Mouse (Mus musculus) limb, embryonic 12.5 days (tissue): ENCODE data around the gene Bicra. TPM values are rescaled to one million over a fixed set of nuclear protein-coding genes. Genes with fewer than 3 reads are reported as not detected.

Source experiments
- ATAC-seq: fragments of 200-750 bp; cut with Nextera tagmentation; 2 replicates; pipeline ENCODE4 v1.8.0; 2017; ENCODE audit warnings: low read depth, moderate TSS enrichment; ENCODE audit not compliant: insufficient number of reproducible peaks, insufficient read depth, low FRiP score, low TSS enrichment
- H3K27ac ChIP-seq: fragments of 300-500 bp; sonication (generic); 2 replicates; pipeline ENCODE4 v1.5.1; 2016; ENCODE audit warnings: mild to moderate bottlenecking, moderate library complexity
- H3K27me3 ChIP-seq: fragments of 300-500 bp; sonication (generic); 2 replicates; pipeline ENCODE4 v1.6.1; 2016; ENCODE audit warnings: mild to moderate bottlenecking, moderate library complexity
- H3K36me3 ChIP-seq: fragments of 300-500 bp; sonication (generic); 2 replicates; pipeline ENCODE4 v1.6.1; 2016; ENCODE audit warnings: mild to moderate bottlenecking, moderate library complexity
- H3K4me1 ChIP-seq: fragments of 300-500 bp; sonication (generic); replicated peaks from 2 replicates; pipeline ENCODE4 v1.6.1; 2016
- H3K4me2 ChIP-seq: fragments of 300-500 bp; sonication (generic); 2 replicates; pipeline ENCODE4 v1.6.1; 2016; ENCODE audit warnings: mild to moderate bottlenecking, moderate library complexity
- H3K4me3 ChIP-seq: fragments of 300-500 bp; sonication (generic); replicated peaks from 2 replicates; pipeline ENCODE4 v1.5.1; 2016; ENCODE audit warnings: mild to moderate bottlenecking
- H3K9ac ChIP-seq: fragments of 300-500 bp; sonication (generic); replicated peaks from 2 replicates; pipeline ENCODE4 v1.6.1; 2016; ENCODE audit warnings: mild to moderate bottlenecking, moderate library complexity
- H3K9me3 ChIP-seq: fragments of 300-500 bp; sonication (generic); 2 replicates; pipeline ENCODE4 v1.6.1; 2016; ENCODE audit warnings: mild to moderate bottlenecking, moderate library complexity
- WGBS: fragments of 180-500 bp; shearing (Covaris S2); methylation state at CpG from one replicate; pipeline ENCODE4 v1.1.7; 2016; 5-methylcytosine and 5-hydroxymethylcytosine counted together
- polyA plus RNA-seq: library from polyadenylated mRNA; unstranded; fragments of >200 nt; fragmentation: Nextera tagmentation; extraction: Ambion mirVana; gene quantifications from 2 replicates; pipeline ENCODE4 v1.2.1, GENCODE M21; 2016

Bicra gene
- polyA plus RNA-seq: 9.0 and 9.4 TPM in 2 replicates

DNA sequence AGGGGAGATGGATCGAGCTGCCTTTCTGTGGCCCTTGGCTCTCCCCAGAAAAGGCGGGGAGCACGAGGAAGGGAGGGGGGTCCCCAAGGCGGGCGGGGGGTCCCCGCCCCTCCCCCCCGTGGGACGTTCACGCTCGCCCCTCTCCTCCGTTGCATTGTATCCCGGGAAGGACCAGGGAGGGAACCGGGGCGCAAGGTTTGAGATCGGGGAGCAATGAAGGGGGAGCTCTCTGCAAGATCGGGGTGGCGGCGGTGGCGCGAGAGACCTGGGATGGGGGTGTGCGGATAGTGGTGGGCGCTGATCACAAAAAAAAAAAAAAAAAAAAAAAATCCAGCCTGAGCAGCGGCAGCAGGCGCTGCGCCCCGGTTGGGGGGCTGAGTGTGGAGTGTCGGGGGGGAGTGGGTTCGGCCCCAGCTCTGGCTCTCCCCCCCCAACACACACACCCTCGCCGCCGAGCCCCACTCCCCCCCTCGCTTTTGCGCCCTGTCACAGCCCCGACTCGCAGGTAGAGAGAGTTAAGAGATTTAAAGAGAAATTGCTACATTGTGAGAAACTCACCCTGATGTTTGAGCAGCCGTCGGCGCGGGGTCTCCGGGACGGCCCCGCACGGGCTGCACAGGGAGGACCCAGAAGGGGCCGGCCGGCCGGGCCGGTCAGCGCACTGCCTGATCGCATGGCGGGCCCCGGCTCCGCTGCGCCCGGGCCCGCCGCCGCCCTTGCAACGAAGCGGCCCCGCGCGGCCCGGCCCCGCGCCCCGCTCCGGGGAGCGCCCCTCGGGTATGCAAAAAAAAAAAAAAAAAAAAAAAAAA, at the start of gene Bicra:
Gene Bicra (minus strand): TSS at position 584 of the 809 bp plus-strand sequence.
- peak within 1 kb of the TSS; percentile 96 for H3K9ac ChIP-seq
- H3K36me3 ChIP-seq: no peaks in the 10 kb centered on the region
- H3K27me3 ChIP-seq: no peaks in the 10 kb centered on the region
- H3K9me3 ChIP-seq: no peaks in the 10 kb centered on the region
- peak; percentile 53 for ATAC-seq
- H3K4me3 ChIP-seq: peak within 1 kb of the TSS; percentile 68
- under 1% methylated on average over 51 of the region's 69 CpGs for WGBS
- peak within 1 kb of the TSS; percentile 86 for H3K4me2 ChIP-seq
- peak within 1 kb of the TSS; percentile 99 for H3K27ac ChIP-seq
- peaks cover 55% of the 10 kb centered on the region for H3K4me1 ChIP-seq

DNA sequence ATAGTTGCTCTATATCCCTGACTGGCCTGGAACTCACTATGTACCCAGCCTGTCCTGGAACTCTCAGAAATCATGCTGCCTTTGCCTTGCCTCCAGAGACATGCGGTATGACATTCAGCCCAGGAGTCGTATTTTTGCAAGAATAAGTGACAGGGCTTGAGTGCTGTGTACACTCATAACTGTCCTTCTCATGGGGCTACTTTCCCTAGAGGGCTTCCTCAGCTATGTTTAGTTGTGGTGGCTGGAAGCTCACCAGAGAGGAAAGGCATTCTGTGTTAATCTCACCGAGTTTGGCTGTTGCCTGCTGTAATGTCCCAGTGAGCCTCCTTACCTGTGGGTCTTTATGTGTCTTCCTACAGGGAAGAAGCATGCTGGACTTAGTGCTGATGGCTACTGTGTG, 46.9 kb upstream of the Bicra start:
- Histone ChIP-seq H3K4me1 (peaks cover 9% of the 10 kb centered on the region), H3K27me3 (0 out of 2 replicates have a peak, but pooled peaks cover 3% of the 10 kb centered on the region), H3K9ac (no peak overlapping the region), H3K36me3 (no peaks in the 10 kb centered on the region), H3K27ac (no peak overlapping the region), H3K4me2 (no peak overlapping the region), H3K9me3 (no peaks in the 10 kb centered on the region), H3K4me3 (no peak overlapping the region)
- no peak for ATAC-seq
- WGBS: 76% methylated on average over 3 of the region's 3 CpGs

DNA sequence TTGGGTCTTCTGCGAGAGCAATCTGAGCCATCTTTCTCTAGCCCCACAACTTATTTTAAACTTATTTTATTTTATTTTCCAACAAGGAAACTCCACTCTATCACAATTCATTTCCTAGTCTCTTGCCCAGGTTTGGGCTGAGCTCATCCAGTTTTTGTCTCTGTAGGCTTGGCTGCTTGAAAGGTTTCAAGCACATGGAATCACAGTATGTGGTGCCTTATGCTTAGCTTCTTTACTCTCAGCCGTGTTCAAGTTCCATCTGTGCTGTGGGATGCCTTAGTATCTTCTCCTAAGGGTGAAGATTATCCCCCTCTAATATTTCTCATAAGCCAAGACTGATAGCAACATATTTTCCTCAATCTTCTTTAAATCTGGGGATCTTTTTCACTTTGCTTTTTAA, 39.9 kb upstream of the Bicra start:
- Histone ChIP-seq H3K9ac (no peak overlapping the region), H3K9me3 (no peaks in the 10 kb centered on the region), H3K27me3 (peaks cover 3% of the 10 kb centered on the region; the same call in 1 of the 2 replicates), H3K4me3 (no peak overlapping the region), H3K4me2 (no peak overlapping the region), H3K27ac (no peak overlapping the region), H3K36me3 (no peaks in the 10 kb centered on the region), H3K4me1 (no peaks in the 10 kb centered on the region)
- ATAC-seq: no peak
- 70% methylated on average over 2 of the region's 2 CpGs for WGBS

DNA sequence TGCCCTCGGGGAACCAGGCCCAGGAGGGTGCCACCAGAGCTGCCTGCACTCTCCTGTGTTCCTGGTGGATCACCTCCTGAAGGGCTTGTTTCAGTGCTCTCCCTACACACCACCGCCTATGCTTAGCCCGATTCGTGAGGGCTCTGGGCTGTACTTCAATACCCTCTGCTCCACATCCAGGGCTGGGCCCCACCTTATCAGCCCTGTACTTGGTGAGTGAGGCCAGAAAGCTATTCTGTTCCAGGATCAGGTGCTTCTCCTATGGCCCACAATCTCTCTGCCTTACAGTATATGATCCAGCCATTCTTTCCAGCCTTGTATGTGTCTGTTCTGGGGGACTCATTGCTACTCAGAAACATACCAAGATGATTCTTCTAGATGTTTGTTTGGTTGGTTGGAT, 35.6 kb upstream of the Bicra start:
- peaks cover 3% of the 10 kb centered on the region; the same call in 1 of the 2 replicates for H3K27me3 ChIP-seq
- WGBS: 57% methylated on average over 4 of the region's 4 CpGs

GRCm38 (mm10) chr7:16080581-16080980, 32.9 kb upstream of the Bicra start:
- Histone ChIP-seq H3K4me3 (no peak overlapping the region), H3K4me1 (no peaks in the 10 kb centered on the region), H3K36me3 (no peaks in the 10 kb centered on the region), H3K9ac (no peak overlapping the region), H3K27ac (no peak overlapping the region), H3K4me2 (no peak overlapping the region), H3K9me3 (no peaks in the 10 kb centered on the region), H3K27me3 (peaks cover 3% of the 10 kb centered on the region; the same call in 1 of the 2 replicates)
- ATAC-seq: no peak
- 73% methylated on average over 4 of the region's 4 CpGs for WGBS

More for the DNA sequence above, 35.6 kb upstream of the Bicra start:
- Histone ChIP-seq H3K4me3 (no peak overlapping the region), H3K4me1 (no peaks in the 10 kb centered on the region), H3K27ac (no peak overlapping the region), H3K36me3 (no peaks in the 10 kb centered on the region), H3K4me2 (no peak overlapping the region), H3K9ac (no peak overlapping the region), H3K9me3 (no peaks in the 10 kb centered on the region)
- ATAC-seq: no peak

DNA sequence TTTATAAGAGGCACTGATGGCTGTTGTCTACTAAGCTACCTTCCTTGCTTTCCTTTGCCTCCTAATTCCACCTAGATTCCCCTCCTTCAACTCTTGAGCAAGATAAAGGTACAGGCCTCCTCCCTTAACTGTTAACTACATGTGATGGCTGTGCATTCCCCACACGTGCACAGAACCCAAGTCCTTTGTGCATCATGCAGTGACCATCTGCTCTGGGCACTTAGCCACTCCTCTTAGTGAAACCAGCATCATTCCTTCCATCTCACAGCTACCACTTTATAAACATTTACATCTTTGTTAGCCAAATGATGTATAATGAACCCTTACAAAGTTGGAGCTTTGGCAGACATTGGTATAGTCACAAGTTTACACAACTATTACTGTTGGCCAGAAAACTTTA, 32.2 kb upstream of the Bicra start:
- WGBS: 52% methylated on average over 1 of the region's 1 CpGs
- Histone ChIP-seq H3K9ac (no peak overlapping the region), H3K4me2 (no peak overlapping the region), H3K27me3 (peaks cover 3% of the 10 kb centered on the region; the same call in 1 of the 2 replicates), H3K36me3 (no peaks in the 10 kb centered on the region), H3K4me1 (no peaks in the 10 kb centered on the region), H3K4me3 (no peak overlapping the region), H3K27ac (no peak overlapping the region), H3K9me3 (no peaks in the 10 kb centered on the region)
- ATAC-seq: no peak

GRCm38 (mm10) chr7:16071906-16072305, 24.2 kb upstream of the Bicra start:
- WGBS: 78% methylated on average over 6 of the region's 6 CpGs
- Histone ChIP-seq H3K27ac (no peak overlapping the region), H3K27me3 (no peaks in the 10 kb centered on the region), H3K4me3 (no peak overlapping the region), H3K9ac (no peak overlapping the region), H3K4me1 (no peaks in the 10 kb centered on the region), H3K4me2 (no peak overlapping the region), H3K9me3 (no peaks in the 10 kb centered on the region), H3K36me3 (no peaks in the 10 kb centered on the region)
- no peak for ATAC-seq

DNA sequence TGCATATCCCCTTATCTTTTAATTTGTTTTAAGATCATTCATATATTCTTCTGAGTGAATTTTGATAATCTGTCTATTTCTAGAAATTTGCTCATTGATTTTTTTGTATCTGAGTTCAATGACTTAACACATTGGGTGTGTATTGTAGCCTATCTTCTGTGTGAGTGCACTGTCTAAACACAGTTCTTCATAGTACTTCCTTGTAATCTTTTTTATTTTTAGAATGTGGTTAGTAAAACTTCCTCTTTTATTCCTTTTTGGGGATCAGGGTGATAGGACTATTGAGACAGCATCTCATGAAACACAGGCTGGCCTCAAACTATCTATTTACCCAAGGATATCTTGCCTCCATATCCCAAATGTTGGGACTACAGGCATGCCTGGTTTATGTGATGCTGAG, 23.1 kb upstream of the Bicra start:
- no peak overlapping the region for H3K4me3 ChIP-seq
- H3K27me3 ChIP-seq: no peaks in the 10 kb centered on the region
- no peak for ATAC-seq
- H3K4me1 ChIP-seq: no peaks in the 10 kb centered on the region
- H3K9ac ChIP-seq: no peak overlapping the region
- H3K27ac ChIP-seq: no peak overlapping the region
- H3K9me3 ChIP-seq: no peaks in the 10 kb centered on the region
- no peak overlapping the region for H3K4me2 ChIP-seq
- no peaks in the 10 kb centered on the region for H3K36me3 ChIP-seq

DNA sequence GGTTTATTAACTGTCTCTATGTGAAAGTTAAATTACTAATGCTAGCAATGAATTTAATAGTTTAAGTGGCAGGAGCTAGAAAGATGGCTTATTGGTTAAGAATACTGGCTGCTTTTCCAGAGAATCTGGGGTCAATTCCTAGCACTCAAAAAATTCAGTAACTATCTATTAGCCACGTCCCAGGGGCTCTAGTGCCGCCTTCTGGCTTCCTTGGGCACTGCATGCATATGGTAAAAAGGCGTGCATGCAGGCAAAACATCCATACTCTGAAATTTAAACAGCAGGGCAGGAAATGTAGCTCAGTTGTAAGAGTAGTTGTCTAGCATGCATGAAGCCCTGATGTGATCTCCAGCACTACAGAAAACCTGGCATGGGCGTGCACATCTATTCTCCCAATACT, 15.8 kb upstream of the Bicra start:
- 37% methylated on average over 4 of the region's 4 CpGs for WGBS
- Histone ChIP-seq H3K4me3 (no peak overlapping the region), H3K9ac (no peak overlapping the region), H3K36me3 (no peaks in the 10 kb centered on the region), H3K27me3 (peaks cover 36% of the 10 kb centered on the region), H3K4me2 (no peak overlapping the region), H3K27ac (no peak overlapping the region), H3K4me1 (no peaks in the 10 kb centered on the region), H3K9me3 (peaks cover 17% of the 10 kb centered on the region; the same call in 1 of the 2 replicates)
- ATAC-seq: no peak

DNA sequence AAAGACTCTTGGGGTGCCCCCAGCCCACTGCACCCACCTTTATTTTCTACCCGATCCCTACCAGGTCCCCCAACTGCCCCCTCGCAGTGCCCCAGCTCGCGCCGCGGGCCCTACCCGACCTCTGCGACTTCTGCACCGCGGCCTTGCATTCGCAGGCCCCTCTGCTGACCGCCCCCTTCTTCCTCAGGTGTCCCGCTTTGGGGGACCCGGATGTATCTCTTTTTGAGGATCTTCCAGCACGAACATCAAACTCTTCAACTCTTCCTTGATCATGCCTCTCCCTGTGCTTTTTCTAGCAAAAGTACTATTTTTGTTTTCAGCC, 14.3 kb upstream of the Bicra start:
- peaks cover 36% of the 10 kb centered on the region for H3K27me3 ChIP-seq
- peak overlapping the region; percentile 35; the same call in 1 of the 2 replicates for H3K4me2 ChIP-seq
- H3K9me3 ChIP-seq: peaks cover 17% of the 10 kb centered on the region; the same call in 1 of the 2 replicates
- WGBS: 72% methylated on average over 15 of the region's 15 CpGs
- no peaks in the 10 kb centered on the region for H3K36me3 ChIP-seq
- no peaks in the 10 kb centered on the region for H3K4me1 ChIP-seq
- H3K27ac ChIP-seq: no peak overlapping the region
- H3K4me3 ChIP-seq: peak overlapping the region; percentile 22
- no peak overlapping the region for H3K9ac ChIP-seq
- no peak for ATAC-seq

GRCm38 (mm10) chr7:16061219-16062098, 13.7 kb upstream of the Bicra start, which contains the start of gene Zfp541:
Gene Zfp541, plus strand, starts transcription at chr7:16061814.
- peak within 1 kb of the TSS; percentile 22 for H3K4me3 ChIP-seq
- H3K9ac ChIP-seq: no peak within 1 kb of the TSS
- peak within 1 kb of the TSS; percentile 35 for H3K4me2 ChIP-seq
- no peak for ATAC-seq
- H3K9me3 ChIP-seq: peaks cover 17% of the 10 kb centered on the region; the same call in 1 of the 2 replicates
- no peak within 1 kb of the TSS for H3K27ac ChIP-seq
- H3K27me3 ChIP-seq: peaks cover 36% of the 10 kb centered on the region
- no peaks in the 10 kb centered on the region for H3K36me3 ChIP-seq
- no peaks in the 10 kb centered on the region for H3K4me1 ChIP-seq
- 46% methylated on average over 74 of the region's 80 CpGs for WGBS
